Mouse (Mus musculus) left cerebral cortex, adult 9 months (tissue): ENCODE measurements around the gene Asap3.

Experiments
- DNase-seq, 2 experiments: peaks; one replicate each; pipeline ENCODE4 v3.0.0; 2022; ENCODE audit warnings: low spot score in 2 of 2

The Asap3 gene

DNA sequence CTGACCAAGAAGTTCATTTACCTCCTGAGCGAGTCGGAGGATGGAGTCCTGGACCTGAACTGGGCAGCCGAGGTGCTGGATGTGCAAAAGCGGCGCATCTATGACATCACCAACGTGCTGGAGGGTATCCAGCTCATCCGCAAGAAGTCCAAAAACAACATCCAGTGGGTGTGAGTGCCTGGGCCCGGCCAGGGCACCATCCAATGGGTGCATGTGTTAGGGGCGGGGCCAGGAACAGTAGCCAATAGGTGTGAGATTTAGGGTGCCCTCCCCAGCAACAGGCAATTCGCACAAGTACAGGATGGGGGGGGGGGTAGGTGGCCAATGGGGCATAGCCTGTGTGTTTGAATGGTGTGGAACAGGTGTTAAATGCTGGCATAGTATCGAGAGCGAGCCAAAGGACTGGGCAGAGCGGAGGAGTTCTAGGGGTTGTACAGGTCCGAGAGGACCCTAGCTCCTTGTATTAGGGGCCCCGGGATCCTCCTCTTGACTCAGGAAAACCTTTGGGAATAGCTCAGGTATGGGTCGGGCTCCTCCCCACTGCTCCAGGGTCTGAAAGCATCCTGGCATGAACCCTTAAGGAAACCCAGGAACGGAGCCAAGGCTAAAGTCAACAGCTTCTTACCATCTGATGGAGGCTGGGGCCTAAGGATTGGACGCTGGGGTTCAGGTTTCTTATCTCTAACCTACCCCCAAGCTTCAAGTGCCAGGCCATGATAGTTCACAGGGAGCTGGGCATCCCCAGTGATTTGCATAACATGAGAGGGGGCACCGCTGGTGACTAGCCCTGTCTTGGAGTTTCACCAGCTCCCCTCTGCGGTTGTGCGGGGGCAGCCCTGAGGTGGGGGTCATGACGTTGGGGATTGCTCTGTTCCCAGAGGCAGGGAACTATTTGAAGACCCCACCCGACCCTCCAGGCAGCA, 25.5 kb upstream of the Asap3 start:
- peak; percentile 45 to 71 for DNase-seq

DNA sequence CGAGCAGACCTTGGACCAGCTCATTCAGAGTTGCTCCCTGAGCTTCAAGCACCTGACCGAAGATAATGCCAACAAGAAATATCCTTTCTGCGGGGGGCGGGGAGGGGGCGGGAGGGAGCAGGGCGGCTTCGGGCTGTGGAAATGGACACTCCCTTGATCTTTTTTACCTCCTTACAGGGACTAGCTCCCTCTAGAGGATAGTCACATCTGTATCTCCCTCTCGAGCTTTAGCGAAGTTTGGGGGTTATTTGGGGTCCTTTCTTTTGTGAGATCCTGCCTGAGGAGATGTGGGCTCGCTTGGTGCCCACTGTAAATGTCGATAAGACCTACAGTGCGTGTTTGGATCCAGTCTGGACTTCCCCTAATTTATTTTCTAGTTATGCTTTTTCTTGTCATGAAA, 24.8 kb upstream of the Asap3 start:
- DNase-seq = no peak

DNA sequence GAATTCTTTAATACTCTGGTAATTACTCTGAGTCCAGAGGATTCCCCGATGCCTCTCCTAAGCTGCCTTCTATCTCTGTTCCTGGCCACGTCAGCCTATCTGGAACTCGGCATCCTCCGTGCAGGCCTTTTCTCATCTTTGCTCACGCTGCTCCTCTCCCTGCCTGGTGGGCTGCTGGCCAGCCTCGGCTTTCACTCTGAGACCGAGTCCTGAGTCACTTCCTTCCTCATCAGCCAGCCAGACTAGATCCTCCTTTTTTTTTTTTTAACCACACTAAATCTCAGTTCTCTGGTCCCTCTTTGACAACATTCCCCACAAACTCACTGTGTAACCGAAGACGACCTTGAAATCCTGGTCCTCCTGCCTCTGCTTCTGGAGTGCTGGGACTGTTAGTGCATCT, 20.8 kb upstream of the Asap3 start:
- peak in 1 of 2 experiments; percentile 48 for DNase-seq

DNA sequence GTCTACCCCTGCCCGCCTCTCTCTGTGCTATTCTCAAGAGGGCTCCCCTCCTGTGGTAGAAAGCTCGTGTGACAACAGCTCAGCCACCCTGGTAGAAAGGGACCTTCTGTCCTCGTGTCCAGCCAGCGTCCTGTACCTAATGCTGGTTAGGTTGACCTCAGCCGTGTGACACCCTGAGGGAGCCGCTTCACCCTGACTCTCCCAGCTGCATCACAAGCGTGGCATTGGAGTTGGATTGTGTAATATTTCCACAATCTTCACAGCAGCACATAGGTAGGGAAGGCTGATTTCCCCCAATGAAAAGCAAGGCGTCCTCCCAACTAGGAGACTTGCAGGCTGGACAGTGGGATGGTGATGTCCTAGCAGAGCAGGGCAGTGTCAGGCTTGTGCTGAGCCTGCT, 19.9 kb upstream of the Asap3 start:
- DNase-seq = no peak

DNA sequence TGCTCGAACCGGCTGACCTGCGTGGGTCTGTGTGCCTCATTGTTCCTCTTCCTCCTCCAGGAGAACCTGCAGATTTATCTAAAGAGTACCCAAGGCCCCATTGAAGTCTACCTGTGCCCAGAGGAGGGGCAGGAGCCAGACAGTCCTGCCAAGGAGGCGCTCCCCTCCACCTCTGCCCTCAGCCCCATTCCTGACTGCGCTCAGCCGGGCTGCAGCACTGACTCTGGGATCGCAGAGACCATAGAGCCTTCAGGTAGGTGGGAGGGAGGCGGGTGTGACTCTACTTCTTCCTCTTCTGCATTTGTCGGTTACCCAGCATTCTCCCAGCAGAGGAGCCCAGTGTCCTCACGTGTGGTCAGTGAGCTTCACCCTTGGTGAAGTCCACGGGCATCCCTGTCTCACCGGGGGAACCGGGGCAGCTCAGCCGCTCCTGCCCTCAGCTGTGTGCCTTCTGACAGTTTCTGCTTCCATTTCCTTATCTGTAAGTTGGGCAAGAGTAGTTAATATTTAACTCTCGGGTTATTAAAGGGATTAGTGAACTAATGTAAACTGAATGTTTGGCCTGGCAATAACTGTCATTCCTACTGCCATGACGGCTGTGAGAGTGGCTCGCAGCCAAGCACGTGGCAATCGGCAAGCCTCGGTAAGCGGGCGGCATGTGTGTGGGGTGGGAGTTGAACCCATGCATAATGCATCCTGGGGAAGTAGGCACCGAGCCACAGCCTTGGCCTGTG, 19.3 kb upstream of the Asap3 start:
- no peak for DNase-seq

DNA sequence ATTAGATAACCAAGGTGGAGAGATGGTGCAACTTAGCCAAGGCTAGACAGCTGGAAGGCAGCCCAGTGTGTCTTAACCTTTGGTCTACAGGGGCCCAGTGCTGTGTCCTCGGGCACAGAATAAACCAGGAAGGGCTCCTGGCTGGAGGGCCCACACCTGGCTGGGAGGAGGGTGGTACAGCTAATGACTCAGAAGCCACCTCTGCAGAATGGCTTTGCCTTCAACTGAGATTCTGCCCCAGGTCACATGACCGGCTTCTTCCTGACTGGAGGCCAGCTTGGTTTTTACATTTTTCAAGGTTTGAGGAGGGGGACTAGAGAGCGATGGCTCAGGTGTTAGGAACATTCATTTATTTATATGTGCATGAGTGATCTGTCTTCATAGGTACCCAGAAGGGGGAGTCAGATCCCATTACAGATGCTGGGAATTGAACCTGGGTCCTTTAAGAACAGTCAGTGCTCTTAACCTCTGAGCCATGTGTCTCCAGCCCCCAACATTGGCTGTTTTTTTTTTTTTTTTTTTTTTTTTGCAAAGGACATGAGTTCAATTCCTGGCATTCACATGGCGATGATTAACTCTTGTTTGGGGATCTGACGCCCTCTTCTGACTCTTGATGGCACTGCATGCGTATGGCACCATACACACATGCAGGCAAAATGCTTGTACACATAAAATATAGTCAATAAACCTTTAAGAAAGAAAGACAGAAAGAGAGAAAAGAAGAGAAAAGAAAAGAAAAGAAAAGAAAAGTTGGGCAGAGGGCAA, 17.0 kb upstream of the Asap3 start:
- no peak for DNase-seq

DNA sequence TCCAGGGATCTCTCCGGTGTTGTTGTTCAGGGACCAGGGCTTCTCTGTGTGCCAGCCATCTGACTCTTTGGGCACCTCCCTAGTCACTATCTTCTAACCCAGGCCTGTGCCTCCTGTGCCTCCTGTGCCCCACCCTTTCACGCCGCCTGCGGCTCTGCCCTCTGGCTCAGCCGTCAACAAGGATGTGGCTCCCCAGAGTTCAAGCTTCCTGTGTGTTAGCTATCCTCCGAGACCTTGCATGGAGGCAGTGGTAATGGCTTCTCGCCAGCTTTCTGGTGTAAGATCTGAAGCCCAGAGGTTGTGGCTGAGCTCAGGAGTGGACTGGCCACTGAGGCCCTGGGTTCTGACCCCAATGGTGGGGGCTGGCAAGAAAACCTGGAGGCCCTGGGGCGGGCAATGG, 16.3 kb upstream of the Asap3 start:
- no peak for DNase-seq

DNA sequence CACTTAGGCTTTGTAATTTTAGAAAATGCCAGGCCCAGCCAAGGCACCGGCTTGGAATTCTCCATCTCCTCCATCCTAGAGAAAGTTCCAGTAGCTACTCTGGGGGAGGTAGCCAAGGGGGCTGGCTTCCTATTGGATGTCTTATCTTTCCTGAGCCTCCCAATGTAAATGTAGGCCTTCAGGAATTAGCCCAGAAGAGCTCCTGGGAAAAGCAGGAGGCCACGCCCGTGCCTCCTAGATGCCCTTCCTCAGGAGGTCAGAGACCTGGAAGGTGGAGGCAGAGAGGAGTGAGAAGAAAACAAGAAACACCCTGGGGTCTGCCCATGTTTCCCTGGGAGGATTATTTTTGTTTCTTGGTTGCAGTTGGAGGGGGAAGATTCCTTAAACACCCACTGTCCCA, 12.6 kb upstream of the Asap3 start:
- DNase-seq = no peak

DNA sequence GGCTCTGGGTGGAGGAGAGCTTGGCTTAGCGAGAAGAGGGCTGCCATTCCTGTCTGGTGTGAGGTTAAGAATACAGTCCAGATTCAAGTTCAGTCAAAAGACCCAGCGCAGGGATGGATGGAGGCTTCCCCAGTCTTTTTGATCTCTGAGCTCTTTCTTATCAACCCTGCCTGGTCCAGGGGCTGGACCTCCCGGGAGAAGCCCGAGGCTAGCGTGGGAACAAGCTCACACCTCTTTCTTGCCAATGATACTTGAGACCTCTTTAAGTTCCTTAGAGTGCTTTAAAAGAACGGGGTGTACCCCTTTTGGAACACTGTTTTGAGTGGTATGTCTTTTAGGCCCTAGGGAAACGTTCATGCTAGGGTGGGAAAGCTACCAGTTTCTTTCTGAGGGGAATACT, 11.1 kb upstream of the Asap3 start:
- no peak for DNase-seq

DNA sequence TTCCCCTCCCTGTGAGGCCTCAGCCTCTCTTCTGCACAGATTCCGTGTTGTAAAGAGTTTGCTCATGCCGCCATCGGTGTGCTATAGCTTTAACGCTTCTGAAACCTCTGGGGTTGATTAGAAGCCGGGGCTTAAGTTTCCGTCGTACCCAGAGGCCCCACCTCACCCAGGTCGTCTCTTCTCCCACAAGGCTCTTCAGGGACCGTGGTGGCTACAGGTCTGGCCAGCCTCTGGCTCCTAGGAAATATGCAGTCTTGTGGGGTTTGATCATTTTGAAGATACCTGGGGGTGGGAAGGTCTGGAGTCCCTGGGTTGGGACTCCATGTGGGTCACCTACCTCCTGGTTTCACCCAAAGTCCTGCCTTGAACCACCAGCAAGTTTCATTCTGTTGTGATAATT, 10.5 kb upstream of the Asap3 start:
- DNase-seq = no peak

DNA sequence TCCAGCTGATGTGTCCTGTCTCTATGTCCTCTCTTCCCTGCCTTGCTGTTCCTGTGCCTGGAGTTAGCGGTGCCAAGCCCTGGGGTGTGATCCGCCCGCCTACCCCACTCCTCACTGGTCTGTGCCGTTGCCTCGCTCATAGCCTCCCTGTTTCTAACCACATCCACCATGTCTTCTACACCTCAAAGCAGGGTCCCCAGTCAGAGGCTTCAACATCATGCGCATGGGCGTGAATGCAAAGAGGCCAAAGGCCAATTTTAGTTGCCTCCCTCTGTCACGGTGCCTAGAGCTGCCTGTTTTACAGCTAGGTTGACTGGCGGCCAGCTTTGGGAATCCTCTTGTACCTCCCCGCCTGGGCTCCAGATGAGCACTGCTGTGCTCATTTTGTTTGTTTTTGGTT, 10.0 kb upstream of the Asap3 start:
- DNase-seq = no peak

DNA sequence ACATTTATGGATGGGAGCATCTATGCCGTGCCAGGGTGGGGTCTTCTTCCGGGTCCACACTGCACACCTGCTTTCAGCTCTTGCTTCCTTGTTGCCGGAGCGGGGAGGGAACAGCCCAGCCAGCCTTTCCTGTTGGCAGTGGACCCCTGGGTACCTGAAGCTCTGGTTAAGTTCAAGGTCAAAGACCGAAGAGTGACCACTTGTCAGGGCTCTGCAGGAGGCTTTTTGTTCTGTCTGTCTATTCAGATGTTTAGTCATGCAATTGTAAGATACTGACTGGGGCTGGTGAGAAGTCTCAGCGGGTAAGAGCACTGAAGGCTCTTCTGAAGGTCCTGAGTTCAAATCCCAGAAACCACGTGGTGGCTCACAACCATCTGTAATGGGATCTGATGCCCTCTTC, 7.3 kb upstream of the Asap3 start:
- DNase-seq = no peak

DNA sequence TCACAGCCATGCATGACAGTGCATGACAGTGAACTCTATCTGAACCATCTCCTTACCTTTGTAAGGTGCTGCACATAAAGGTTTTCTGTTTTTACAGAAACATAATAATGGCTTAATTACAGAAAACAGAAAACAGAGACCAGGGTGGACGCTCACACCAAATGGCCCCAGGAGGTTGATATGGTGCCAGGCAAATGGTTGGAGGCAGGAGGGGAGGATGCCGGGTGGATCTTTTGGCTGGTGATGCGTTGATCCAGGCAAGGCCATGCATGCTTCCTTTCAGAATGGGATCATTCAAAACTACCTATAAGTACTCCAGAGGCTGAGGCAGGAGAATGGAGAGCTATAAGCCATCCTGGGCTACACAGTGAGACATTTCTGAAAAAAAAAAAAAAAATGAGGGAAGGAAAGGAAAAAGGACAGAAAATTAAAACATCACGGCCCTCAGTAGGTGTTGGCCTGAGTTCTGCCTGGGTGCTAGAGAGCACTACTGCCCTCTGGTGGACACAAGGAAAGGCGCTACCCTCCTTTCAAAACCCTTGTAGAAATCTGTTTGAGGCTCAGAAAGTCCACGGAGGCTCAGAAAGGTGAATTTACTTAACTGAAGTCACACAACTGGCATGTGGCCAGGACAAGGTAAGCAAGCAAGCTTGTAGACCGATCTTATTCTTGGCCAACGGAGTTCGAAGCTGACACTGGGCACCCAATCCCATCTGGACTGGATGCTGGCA, 6.4 kb upstream of the Asap3 start:
- DNase-seq = no peak

DNA sequence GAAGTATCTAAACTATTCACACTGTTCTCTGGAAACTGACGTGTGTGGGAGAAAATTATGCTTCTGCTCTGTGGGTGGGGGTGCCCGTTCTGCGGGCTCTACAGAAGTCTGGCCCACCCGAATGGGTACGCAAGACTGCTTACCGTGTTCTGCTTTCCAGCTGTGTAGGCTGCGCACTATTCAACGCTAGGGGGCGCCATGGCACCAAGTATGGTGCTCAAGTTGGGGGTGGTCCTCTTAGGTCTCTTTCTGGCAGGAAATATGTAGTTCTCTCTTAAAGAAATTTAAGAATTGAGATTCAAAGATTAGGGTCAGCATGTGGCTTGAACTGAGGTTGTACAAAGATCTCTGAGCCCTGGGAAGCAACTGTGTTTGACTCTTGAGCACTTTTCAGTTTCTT, 3.7 kb upstream of the Asap3 start:
- peak in 1 of 2 experiments; percentile 54 for DNase-seq

DNA sequence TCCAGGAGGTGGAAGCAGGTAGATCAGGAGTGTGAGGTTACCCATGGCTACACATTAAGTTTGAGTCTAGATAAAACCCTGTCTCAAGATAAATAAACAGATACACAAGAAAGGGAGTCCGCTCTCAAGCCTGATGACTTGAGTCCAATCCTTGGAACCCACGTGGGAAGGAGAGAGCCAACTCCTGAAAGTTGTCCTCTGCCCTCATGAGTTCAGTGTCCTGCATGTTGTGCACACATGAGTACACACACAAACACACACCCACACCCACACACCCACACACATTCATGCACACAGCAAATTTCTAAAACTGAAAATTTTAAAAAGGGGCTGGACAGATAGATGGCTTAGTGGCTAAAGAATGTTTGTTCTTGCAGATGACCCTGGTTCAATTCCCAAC, 1.4 kb upstream of the Asap3 start:
- no peak for DNase-seq

DNA sequence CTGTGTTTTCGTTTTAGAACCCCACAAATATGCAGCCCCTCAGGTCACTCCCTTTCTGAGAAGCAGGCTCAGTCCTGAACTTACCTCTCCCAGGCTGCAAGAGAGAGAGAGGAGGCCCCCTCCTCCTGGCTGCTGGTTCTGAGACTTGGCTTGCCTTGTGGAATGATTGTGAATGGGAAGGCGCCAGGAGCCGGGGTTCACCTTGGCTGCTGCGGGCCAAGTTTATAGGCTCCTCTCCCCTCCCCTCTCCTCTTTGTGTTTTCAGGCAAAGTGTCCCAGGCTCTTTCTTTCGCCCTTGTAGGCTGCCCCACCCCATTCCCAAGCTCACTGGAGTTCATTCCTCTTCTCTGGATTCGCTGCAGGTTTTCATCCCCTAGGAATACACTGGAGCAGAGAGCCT, 778 bp downstream of the Asap3 start:
- DNase-seq = no peak

DNA sequence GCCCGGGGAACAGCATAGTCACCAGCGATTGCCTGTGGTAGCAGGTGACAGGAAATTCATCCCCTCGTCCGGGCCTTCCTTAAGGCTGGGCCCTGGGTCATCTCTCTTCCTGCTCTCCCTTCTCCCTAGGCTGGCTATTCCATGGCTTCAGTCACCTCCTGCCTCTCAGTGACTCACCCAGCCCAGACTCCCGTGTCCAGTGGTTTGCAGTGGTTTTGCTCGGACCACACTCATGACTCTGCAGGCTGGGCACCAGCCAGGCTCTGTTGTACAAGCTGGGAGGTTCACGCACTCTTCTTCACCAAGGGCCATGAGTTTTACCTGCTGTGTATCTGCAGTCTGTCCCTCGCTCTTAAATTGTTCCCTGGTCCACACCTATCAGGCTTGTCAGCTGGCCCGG, 4.8 kb downstream of the Asap3 start:
- DNase-seq = no peak

DNA sequence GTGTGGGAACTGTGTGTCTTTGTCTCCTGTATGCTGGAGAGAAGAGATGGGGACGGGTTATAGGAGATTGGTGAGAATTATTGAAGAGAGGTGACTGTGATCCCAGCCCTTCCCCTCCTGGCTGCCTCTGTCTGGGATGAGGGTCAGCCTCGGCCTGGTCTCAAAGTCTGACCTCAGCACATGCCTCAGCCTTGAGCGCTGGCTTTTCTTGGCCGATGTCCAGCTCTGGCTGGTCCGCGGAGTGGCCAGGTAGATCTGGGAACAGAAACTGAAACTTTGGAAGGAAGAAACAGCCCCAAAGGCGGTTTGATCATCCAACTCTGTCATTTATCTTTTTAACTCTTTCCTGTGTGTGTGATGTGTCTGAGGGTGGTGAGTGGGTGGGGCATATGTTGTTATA, 7.5 kb downstream of the Asap3 start:
- DNase-seq = no peak

DNA sequence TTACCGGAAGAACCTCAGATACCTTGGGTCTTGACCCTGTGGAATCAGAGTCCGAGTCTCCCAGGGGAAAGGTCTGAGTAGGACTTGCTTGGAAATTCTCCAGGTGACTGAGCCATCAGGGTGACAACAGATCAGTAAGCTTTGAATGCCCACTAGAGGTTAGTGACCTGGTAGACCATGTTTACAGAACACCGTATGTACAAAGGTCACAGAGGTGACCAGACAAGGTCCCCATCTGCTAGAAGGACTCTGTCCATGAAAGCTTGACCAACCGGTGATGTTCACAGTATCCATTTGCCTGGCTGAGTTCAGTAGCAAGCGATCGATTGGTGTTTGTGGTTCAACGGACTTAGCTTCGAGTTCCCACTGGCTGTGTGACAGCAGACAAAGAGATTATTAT, 8.7 kb downstream of the Asap3 start:
- DNase-seq = no peak

DNA sequence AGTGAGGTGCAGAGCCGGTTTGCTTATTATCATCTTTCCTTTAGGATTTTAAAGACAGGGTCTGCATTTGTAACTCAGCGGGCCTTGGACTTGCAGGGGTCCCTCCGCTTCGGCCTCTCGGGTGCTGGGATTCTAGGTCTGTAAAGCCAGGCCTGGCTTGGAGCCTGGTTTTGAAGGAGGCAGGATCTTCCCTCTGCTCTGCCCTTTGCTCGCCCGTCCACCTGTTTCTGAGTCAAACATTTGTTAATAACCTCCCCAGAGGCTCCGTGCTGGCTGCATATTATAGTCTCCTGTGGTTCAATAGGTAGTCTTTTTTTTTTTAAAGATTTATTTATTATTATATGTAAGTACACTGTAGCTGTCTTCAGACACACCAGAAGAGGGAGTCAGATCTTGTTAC, 9.4 kb downstream of the Asap3 start:
- no peak for DNase-seq

DNA sequence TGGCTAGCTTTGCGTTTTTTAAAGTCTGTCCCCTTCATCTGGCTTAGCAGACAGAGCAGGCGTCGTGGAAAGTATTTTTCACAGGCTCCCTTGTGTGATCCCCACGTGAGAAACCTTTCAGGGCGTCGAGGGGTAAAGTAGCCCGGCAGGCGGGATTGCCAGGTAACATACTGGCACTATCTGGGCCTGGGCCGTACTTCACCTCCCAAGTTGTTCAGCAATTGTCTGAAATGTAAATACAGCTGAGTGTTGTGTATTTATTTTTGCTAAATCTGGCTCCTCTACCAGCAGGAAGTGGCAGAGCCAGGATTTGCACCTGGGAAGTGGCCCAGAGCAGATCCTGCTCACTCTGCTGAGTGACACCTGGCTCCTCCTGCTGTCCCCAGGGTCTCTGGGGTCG, 10.9 kb downstream of the Asap3 start:
- no peak for DNase-seq
